Mouse (Mus musculus): ENCODE measurements around the gene Egfem1.

Egfem1 gene

DNA sequence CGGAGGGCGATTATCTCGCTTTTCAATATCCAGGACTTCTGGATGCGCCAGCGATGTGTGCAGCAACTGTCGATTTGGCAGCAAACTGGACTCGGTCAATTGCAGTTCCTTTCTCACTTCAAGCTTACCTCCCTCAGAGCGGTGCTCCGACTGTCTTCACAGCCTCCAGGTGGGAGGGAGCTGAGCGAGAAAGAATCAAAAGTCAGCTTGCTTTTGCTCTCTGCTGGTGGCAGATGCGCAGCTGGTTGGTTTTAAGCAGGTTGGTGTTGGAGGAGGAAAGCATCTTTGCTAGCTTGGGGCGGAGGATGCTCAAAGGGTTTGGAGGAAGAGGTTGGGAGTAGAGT is at the start of gene Egfem1:
TSS of gene Egfem1 (plus strand) at position 72 of the 344 bp plus-strand sequence.
- no peak for DNase-seq

DNA sequence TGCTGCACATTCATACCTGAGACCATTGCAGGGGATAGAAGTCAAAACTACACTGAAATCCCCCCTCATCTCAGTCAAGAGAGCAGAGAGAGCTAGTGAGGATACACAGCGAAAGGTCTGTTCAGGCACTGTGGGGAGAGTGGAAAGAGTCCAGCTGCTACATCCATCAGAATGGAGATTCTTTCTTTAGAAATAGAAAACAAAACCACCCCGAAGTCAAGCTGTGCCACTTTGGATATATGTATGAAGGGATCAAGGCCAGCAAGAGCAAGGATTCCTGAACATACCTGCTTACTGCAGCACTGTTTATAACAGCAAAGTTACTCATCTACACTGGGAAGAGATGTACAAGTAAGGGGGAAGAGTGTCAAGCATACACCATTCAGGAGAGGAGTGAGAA is 48.7 kb upstream of the Egfem1 start:
- no peak for DNase-seq

DNA sequence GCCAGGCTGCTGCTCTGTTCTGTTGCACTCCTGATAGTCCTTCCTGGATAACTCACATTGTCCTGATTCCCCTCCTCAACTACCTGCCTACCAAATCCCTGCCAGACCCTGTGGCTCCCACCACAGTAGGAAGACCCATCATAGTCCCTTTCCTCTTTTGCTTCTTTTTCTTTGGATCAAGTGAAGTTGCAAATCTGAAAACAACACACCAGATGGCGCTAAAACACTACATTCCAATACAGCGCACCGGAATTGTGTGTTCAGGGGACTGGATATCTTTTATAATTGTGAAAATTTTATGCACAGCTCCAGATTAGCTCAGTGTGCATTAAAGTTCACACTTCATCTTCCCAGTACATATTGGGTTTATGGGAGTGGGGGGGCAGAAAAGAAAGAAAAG is 45.7 kb upstream of the Egfem1 start:
- peak in 1 of 2 experiments; percentile 10 for DNase-seq

DNA sequence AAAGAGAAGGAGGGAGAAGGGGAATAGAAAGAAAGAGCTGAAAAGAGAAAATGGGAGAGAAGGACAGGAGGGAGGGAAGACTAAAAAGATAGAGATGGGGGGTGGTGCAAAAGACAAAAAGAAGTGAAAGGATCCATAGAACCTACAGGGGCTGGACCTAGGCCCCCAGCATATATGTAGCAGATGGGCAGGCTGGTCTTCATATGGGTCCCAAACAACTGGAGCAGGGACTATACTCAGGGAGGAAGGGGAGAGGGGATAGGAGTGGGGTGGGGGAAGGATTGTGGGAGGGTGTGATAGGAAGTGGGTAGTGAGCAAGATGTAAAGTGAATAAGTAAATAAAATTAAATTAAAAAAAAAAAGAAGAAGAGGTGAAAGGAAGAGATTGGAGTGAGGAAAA is 45.2 kb upstream of the Egfem1 start:
- DNase-seq: no peak

DNA sequence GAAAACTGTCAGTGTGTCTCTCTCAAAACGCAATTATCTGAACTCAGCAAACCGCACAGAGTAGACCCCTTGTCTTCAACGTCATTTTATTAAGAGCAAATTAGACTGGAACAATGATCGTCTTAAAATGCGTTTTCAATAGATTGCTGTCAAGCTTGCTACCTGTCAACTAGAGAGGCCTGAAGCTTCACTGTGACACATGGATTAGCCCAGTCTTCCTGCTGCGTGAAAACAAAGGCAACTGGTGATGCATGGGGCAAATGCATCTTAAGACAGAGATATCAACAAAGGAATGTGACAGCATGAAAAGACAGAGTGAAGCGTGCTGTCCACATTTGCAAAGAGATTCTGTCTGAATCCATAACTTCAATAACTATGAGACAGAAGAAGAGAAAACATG is 41.8 kb upstream of the Egfem1 start:
- DNase-seq: no peak

DNA sequence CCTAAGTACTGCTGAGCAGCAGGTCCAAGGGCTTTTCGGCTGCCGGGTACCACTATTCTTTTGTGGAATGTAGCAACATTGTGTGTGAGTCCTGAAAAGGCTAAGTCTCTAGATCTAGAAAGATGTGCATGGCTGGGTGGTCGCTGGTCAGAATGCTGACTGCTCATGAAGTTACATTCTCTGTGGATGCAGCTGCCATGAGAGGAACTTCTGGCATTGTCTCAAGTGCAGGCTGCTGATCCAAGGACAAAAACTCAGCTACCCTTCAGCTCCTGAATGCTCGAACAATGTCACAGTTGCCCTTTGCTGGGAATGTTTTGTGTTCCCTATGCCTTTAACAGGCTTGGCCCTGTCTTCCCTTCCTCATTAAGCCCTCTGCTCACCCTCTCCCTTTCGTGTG is 35.5 kb upstream of the Egfem1 start:
- no peak for DNase-seq

DNA sequence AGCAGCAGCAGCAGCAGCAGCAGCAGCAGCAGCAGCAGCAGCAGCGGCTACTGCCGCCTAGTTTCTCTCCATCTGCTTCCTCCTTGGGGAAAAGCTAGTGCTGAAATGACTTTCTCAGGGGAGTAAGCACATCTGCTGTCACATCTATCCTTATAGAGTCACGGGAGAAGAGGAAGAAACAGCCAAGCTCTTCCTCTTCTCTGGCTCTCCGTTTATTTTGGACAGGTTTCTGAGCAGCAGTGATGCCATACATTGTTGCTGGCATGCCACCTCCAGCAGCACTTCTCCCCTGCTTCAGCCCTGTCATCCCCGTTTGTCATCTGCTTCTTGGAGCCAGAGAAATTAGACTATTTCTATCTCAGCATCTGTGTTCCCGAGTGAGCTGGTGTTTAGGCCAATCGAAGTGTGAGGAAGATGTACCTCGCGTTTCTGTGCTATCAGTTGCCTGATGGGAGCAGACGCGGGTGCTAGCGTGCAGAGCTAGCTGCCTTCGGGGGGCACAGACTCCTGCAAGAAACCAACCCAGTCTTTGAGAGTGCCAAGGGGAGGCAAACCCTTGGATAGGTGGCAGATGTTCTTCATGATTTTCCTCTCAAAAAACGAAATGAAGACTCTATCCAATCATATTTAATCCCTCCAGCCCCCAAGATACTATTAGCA is 34.4 kb upstream of the Egfem1 start:
- no peak for DNase-seq

DNA sequence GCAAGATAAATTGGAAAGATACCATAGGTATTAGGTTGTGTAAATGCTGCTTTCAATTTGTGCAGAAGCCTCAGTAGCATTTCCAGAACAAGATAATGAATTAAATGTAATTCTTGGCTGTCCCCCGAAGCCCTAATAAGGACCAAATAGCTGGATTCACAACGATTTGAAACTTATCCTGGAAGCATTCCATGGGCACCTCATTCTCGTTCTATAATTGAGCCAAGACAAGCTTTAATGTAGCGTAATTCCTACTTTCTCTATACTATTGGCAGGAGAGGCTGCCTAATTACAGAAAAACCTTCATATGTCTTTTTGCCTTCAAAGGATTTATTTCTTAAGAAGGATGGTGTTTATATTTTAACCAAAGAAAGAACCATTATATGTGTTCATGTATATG is 18.7 kb upstream of the Egfem1 start:
- DNase-seq: no peak

DNA sequence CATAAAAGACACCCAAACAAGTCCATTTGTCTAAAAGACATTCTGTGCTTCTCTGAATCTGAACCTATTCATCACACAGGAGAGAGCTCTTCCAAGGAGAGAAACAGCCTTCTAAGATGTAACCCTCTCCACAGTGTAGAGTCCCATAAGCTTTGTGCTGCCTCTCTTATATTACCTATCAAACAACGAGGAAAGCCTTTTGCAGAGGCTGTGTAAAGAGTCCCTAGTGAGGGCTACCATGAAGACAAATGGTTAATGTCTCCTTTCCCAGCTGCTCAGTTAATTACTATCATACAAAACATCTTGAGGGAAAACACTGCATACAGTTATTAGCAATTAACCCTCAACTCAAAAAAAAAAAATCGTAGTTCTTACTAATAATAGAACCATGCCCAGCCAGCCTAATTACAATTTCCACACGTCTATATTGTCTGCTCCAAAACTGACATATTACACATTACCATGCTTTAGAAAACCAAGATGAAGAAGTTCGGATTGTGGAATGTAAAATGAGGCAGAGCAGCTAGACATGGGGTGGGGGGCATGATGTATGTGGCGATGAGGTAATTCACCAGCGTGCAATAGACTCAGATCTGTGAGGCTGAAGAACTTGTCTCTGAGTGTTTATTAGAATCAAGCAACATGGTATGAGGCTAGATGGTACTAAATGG is 13.3 kb upstream of the Egfem1 start:
- no peak for DNase-seq

DNA sequence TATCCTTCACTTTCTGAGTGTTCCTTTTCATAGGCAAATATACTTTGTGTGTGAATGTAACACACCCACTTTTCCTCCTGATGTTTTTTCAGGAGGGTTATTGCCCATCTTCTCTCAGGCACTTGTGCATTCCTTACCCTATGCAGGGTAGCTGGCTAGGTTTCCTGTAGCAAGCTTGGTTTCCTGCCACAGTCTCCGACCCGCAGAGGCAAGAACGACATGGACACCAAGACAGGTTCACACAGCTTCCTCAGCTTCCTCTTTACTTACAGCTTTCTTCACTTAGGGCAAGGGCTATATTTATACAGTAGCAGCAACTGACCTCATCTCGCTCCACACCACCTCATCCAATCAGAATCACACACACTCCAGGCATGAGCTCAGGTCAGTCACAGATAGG is 10.5 kb upstream of the Egfem1 start:
- no peak for DNase-seq

DNA sequence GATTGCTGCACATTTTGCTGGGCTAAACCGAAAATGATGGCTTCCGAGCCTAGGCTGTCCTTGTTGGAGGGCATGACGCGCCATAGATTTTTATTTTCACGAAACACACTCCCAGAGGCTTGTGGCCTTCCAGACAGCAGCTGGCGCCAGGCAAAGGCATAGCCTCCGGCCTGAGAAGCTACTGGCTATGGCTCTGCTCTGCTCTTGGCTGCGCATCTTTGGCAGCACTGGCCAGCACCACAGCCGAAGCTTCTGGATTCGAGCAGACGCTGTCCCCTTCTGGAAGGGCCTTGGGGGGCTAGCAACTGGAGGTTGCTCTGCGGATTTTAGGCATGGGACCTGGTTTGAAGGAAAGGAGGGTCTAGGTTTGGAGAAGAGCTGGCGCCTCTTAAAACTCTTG is 306 bp upstream of the Egfem1 start:
- DNase-seq: no peak

DNA sequence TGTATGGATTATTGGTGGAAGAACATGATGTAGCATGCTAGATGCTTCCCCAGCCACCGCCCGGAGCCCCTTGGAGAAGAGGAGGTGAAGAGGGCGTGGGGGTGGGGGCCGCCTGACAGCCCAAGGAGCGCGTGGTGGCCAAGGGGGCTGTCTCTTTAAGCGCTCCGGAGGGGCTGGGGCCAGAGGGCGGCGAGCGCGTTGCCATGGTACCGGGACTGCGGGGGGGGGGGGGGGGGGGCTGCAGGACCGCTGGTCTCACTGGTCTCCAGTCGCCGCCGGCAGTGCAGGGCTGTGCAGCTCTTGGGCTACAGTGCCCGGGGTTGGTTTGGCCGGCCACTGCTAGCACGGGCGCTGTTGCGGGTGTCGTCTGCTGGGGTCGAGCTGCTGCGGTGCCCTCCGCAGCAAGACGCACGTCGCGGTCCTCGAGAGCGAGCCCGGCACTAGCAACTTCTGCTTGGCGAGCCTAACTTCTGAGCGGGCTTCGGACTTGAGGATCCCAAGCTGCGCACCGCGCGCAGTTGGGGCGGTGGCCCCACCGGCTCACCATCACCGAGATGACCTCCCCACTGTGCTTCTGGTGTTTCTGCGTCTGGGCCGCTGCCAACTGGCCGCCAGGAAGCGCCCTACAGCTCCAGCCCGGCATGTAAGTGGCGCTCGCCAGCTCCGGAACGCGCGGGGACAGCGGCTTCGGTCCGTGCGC is 623 bp downstream of the Egfem1 start:
- DNase-seq: no peak

DNA sequence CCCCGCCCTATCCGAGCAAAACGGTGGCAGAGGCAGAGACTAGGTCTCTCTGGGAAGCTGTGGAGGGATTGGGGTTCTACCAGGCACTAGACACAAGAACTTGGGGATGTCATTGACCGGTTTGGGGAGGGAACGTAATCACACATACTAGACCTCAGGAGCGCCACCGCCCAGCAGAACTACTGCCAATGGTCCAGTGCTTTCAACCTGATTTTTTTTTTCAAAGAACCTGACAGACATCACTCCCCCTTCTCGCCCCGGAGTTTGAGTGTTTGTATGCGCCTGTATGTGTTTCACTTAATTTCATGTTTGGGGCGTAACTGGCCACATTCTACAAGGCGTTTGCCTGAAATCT is 1.1 kb downstream of the Egfem1 start:
- DNase-seq: no peak

DNA sequence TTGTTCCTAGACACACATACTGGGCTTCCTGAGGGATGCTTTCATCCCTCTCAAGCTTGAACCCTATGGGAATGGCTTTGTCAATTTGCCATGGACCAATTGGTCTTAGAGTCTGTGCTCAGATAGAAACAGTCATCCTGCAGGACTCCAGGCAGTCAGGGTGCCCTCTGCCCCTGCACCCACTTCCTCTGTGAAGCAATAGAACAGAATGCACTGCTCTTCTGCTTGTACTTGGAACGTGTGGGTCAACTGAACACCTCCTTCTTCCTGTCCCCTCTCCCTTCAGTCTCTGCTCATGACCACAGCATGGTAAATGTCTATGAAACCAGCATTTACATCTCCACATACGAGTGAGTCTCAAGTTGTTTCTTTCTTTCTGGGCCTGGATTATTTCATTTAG is 16.6 kb downstream of the Egfem1 start:
- DNase-seq: no peak

DNA sequence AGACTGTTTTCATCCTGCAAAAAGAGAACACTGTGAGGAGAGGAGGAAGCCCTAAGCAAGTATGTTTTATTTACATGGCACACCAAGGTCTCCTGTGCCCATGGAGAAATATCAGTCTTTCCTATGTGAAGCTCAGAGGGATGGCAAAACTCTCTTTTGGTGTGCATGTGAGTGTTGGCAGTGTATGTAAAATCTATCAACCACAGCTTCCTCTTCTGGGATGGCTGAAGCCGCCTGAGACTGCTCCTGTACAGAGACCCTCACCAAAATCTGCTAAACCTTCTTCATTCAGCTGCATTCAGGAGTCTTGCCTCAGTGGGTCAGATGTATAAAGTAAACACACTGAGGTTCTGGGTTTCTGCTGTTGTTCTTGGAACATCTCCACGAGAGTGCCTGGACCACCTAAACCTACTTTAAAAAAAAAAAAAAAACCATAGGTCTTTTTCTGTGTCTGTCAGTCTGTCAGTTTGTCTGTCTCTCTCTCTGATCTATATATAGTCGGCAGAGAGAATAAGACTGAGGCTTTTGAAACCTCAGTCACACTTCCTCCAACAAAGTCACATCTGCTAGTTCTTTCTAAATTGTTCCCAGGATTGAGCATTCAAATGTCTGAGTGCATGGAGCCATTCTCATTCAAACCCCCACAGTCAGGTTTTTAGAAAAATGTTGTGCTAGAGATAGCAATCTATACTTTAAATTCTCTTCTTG is 24.3 kb downstream of the Egfem1 start:
- no peak for DNase-seq

DNA sequence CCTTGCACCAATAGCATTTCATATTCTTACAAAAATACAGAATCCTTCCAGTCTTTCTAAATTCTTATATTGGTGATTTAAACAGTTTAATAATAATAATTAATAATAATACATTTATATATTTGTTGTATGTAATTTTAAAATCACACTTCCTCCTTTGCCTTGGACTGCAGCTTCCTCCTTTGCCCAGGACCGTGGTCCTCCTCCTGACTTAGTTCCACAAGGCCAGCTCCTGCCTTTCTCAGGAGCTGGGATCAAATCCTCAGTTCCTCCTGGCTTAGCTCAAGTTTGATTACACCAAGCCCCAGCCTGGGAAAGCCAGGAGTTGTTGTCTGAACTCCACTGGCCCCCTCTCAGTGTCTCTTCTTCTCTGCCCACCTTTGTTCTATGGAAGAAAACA is 25.3 kb downstream of the Egfem1 start:
- no peak for DNase-seq

DNA sequence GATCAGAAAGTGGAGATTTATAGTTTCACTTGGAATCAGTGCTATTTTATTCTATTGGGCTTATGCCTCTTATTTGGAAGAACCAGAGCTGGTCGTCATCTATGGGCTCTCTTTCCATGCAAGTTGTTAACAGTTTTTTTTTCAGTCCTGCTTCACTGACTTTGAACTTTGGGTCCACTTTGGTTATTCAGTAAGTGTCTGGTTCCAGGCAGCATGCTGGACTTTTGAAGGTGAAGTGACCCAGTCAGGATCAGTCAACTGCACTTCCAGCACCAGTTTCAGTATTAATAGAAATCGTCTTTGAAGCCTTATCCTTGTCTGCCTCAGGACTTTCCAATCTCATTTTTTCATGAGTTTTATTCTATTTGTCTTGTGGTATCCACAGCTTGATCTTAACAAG is 28.5 kb downstream of the Egfem1 start:
- DNase-seq: no peak

DNA sequence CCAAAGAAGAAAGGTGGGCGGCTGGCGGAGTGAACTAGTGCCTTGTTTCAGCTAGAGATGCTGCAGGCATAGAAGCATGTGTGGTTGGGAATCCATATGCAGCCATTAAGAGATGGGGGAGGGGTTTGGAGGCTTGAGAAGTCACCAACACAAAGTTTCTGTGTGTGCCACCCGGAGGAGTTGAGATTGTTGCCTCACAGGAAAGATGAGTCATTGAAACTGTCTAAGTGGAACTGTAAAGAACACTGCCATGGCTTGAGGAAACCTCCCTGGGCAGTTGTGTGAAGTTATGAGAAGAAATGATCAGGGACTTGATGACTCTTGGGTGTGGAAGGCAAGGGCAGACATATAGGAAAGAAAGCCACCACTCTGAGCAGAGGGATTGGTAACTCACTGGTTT is 32.7 kb downstream of the Egfem1 start:
- DNase-seq: no peak

DNA sequence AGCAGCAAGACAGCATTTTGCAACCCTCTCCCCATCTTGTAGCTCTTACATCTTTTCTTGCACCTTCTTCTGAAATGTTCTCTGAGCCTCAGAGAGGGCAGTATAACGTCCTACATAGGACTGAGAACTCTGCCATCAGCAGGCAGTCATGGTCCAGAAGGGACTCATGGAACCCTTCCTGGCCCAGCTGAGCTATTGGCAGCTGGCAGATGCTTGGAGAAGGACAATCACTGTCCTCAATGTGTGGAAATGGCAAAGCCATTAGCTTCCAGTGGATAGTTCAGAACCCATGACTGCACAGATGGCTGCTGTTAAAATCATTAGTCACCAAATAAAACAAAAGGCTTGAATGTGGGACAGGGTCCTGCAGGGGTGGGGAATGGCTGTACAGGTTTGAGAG is 35.6 kb downstream of the Egfem1 start:
- DNase-seq: no peak

DNA sequence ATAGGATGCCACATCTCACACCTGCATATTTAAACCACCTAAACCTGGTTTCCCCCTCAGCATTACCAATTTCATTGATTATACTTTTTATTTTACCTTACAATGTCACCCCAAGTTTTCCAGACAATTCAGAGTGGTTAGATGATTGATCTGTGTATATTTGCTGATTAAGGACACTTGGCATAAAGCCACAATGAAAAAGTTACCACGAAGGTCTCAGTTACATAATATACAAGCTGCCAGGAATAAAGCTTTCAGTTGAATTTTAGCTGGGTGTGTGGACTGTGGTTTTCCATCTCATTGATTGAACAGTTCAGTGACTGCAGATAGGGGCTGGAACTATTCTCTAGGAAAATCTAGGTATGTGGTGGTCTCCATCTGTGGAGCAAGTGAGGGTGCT is 40.7 kb downstream of the Egfem1 start:
- DNase-seq: no peak

DNA sequence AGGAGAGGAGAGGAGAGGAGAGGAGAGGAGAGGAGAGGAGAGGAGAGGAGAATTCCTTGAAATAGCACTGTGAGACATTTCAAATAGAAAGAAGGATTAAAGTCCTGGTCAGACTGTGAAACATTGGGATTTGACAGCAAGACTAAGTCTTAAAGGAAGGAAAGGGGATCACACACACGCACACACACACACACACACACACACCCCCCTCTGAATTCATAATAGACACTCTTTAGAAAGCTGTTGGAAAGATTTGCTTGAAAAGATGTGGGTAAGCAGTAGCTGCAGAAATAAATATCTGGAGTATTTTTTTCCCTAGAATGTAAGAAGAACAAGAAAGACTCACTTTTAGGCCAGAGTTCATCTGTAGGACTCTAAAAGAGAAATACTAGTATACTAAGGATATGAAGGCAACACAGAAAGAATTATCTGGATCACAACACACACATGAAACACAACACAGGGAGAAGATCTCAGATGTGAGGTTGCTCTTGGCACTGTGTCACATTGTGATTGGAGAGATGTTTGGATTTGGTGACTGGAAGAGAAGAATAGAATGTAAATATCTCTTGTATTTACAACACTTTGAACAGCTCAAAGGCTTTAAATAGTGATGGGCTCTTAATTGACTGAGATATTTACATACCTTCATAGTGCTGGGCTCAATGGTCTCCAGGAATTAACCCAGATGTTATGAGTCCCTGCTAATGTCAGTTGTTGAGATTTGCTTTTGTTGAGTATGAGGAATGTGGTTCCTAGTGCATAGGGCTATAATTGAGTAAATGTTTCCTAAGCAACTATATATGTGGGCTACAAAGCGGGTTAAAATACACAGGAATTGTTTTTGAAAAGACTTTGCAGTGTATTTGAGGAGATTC is 50.5 kb downstream of the Egfem1 start:
- DNase-seq: no peak

DNA sequence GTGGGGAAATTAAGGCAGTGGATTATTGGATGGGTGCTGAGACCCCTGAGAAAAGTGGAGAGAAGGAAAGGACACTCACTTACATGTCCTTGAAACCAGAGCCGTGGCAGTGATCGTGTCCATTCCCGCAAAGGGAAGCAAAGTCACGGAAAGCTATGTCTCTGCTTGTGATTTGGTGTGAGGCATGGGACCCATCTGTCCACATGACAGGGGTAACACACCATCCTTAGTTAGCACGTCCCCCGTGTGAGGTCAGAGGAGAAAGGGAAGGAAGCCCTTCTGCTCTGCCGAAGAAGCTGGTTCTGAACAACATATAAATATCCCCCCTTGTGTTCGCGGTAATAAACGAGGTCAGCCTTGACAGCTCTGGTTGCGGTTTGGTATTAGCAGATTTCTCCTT is 52.7 kb downstream of the Egfem1 start:
- DNase-seq: no peak

Measured in lung, adult 18-20 months (tissue).